Mouse (Mus musculus) adrenal gland, postnatal 4 days (tissue): ENCODE data around the gene Prpf4b. TPM values are rescaled to one million over a fixed set of nuclear protein-coding genes. Genes with fewer than 3 reads are reported as not detected.
"Not testable (repeated sequence)": the region's sequence is repeated elsewhere in the genome, so short reads cannot be mapped to it uniquely, and the experiment has no call there.

Source experiments
- DNase-seq, 2 experiments: peaks; one replicate each; pipeline ENCODE4 v3.0.0; 2021 to 2022; ENCODE audit warnings: low spot score in 2 of 2, mixed read lengths in 2 of 2
- long read RNA-seq, 2 experiments: library from polyadenylated mRNA; stranded (forward); transcript quantifications; one replicate each; pipeline ENCODE4 v2.0.0; 2021
- total RNA-seq, 2 experiments: library from RNA; stranded (reverse); gene quantifications; 2 replicates each; pipeline ENCODE4 v1.2.3; 2021

Gene Prpf4b
- total RNA-seq, result 100 to 1,000 TPM; 103 to 111 TPM
- long read RNA-seq, experiment 1, full-length matches to known transcripts, result 2 of 7 reads
- long read RNA-seq, experiment 1, partial matches to known transcripts, result 2 of 7 reads
- long read RNA-seq, experiment 1, other reads (novel, unspliced or antisense), result 3 of 7 reads
- long read RNA-seq, experiment 2, full-length matches to known transcripts, result 34 of 75 reads
- long read RNA-seq, experiment 2, partial matches to known transcripts, result 17 of 75 reads
- long read RNA-seq, experiment 2, other reads (novel, unspliced or antisense), result 24 of 75 reads

GRCm38 (mm10) chr13:34875166-34875710 lies at the start of gene Prpf4b:
TSS of gene Prpf4b (plus strand) at chr13:34875302.
- peak; percentile 82 to 88 for DNase-seq

- no peak for DNase-seq
These were observed 48.1 kb upstream of the Prpf4b start for GRCm38 (mm10) chr13:34826760-34827690.

- no peak for DNase-seq
These were observed 46.9 kb upstream of the Prpf4b start for GRCm38 (mm10) chr13:34827988-34828882.

GRCm38 (mm10) chr13:34842851-34843250 lies 32.3 kb upstream of the Prpf4b start:
- no peak for DNase-seq

GRCm38 (mm10) chr13:34850759-34851158 lies 24.3 kb upstream of the Prpf4b start:
- no peak for DNase-seq

GRCm38 (mm10) chr13:34851191-34851784 lies 23.8 kb upstream of the Prpf4b start:
- no peak for DNase-seq

GRCm38 (mm10) chr13:34857526-34857925 lies 17.6 kb upstream of the Prpf4b start:
- no peak for DNase-seq

GRCm38 (mm10) chr13:34859406-34859805 lies 15.7 kb upstream of the Prpf4b start:
- no peak for DNase-seq

GRCm38 (mm10) chr13:34861166-34861565 lies 13.9 kb upstream of the Prpf4b start:
- not testable (repeated sequence) for DNase-seq

- no peak for DNase-seq
These were observed 10.5 kb upstream of the Prpf4b start for GRCm38 (mm10) chr13:34864420-34865169.

- peak; percentile 75 to 84 for DNase-seq
These were observed 1.1 kb upstream of the Prpf4b start for GRCm38 (mm10) chr13:34873801-34874681.

GRCm38 (mm10) chr13:34874736-34875135 lies 366 bp upstream of the Prpf4b start:
- not testable (repeated sequence) for DNase-seq

- no peak for DNase-seq
These were observed 791 bp downstream of the Prpf4b start for GRCm38 (mm10) chr13:34875741-34876445.

- no peak for DNase-seq
These were observed 1.4 kb downstream of the Prpf4b start for GRCm38 (mm10) chr13:34876481-34876880.

- no peak for DNase-seq
These were observed 17.8 kb downstream of the Prpf4b start for GRCm38 (mm10) chr13:34892871-34893270.

GRCm38 (mm10) chr13:34914614-34915013 lies 39.5 kb downstream of the Prpf4b start:
- DNase-seq, result no peak

GRCm38 (mm10) chr13:34916520-34917167 lies 41.5 kb downstream of the Prpf4b start:
- no peak for DNase-seq

GRCm38 (mm10) chr13:34924210-34924609 lies 49.1 kb downstream of the Prpf4b start, which contains the start of the genes Fam217a and 4933417A18Rik:
TSS of gene Fam217a (minus strand) at chr13:34924310.
TSS of gene 4933417A18Rik (plus strand) at chr13:34924409.
- DNase-seq, result no peak
